Mouse (Mus musculus) small intestine, adult 2 months (tissue): Measurements from ENCODE around the gene Gga2. TPM values are rescaled to one million over a fixed set of nuclear protein-coding genes. Genes with fewer than 3 reads are reported as not detected.

Source experiments
- H3K27ac ChIP-seq: fragments of 200-500 bp; 2 replicates; pipeline ENCODE4 v1.5.1; 2012; ENCODE audit warnings: low read depth, low read length, control low read depth, inconsistent platforms; ENCODE audit not compliant: insufficient read depth
- H3K27me3 ChIP-seq: fragments of 200-500 bp; 2 replicates; pipeline ENCODE4 v1.6.1; 2012; ENCODE audit warnings: mild to moderate bottlenecking, moderate library complexity, low read length, inconsistent platforms; ENCODE audit not compliant: control insufficient read depth, insufficient read depth
- H3K36me3 ChIP-seq: fragments of 200-500 bp; 2 replicates; pipeline ENCODE4 v1.6.1; 2012; ENCODE audit warnings: mild to moderate bottlenecking, low read length, control low read depth, inconsistent platforms; ENCODE audit not compliant: control insufficient read depth, insufficient read depth
- H3K4me1 ChIP-seq: fragments of 200-500 bp; 2 replicates; pipeline ENCODE4 v1.6.1; 2012; ENCODE audit warnings: low read length, inconsistent platforms, mixed read lengths; ENCODE audit not compliant: control insufficient read depth, insufficient read depth, insufficient read length
- H3K4me3 ChIP-seq: fragments of 200-500 bp; 2 replicates; pipeline ENCODE4 v1.5.1; 2012; ENCODE audit warnings: low read depth, mild to moderate bottlenecking, control low read depth, inconsistent platforms, low read length, moderate library complexity
- CTCF ChIP-seq: fragments of 200-500 bp; IDR thresholded peaks from 2 replicates; pipeline ENCODE4 v1.5.1; 2012; ENCODE audit warnings: low read depth, mild to moderate bottlenecking, control low read depth, inconsistent platforms, low read length, moderate library complexity, mixed read lengths; ENCODE audit not compliant: insufficient replicate concordance, insufficient read length; ENCODE audit errors: extremely low read depth
- POLR2A ChIP-seq: fragments of 200-500 bp; IDR thresholded peaks from 2 replicates; pipeline ENCODE4 v1.6.1; 2012; ENCODE audit warnings: low read depth, mild to moderate bottlenecking, control low read depth, inconsistent platforms, low read length, moderate library complexity
- WGBS: fragments of 180-500 bp; shearing (Covaris S2); methylation state at CpG from one replicate; pipeline ENCODE4 v1.1.7; 2018; 5-methylcytosine and 5-hydroxymethylcytosine counted together
- polyA plus RNA-seq: library from polyadenylated mRNA; depleted of rRNA; stranded (reverse); fragments of >200 nt; gene quantifications from 2 replicates; pipeline ENCODE4 v1.2.3, GENCODE M21; 2012; rRNA removed

The Gga2 gene
- 16.0 and 17.4 TPM in 2 replicates for polyA plus RNA-seq

DNA sequence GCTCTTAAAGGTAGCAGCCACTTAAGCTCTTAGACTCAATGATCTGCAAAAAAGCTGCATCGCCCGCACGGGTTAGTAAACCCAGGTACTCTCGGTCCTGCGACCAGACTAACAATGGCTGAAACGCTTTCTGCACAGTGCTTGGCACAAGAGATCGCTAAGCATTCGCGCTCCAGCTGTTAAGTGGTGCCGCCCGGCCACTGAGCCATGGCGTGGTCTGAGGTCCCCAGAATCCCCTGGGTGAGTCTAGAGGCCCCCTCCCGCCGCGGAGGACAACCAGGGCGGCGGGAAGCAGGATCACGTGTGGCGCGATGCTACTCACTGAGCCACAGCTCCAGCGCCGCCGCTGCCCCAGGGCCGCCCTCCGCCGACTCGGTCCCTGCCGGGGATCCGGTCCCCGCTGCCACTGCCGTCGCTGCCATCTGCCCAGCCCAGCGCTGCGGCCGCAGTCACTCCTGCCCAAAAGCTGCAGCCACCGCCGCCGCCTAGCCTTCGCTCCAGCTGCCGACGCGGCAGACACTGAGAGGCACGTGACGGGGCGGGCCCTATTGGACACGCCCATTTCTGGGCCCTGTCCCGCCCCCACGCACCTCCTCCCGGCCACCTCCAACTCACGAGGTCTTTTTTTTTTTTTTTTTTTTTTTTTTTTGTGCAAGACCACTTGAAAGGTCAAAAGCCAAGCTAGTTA, at the start of gene Gga2:
Gene Gga2, minus strand, starts transcription at position 556 of the 688 bp plus-strand sequence.
- H3K4me1 ChIP-seq = no peaks in the 10 kb centered on the region; the same call in 1 of the 2 replicates
- no peaks in the 10 kb centered on the region for H3K36me3 ChIP-seq
- peak within 1 kb of the TSS; percentile 35; the same call in 1 of the 2 replicates for H3K27ac ChIP-seq
- no peaks in the 10 kb centered on the region for H3K27me3 ChIP-seq
- H3K4me3 ChIP-seq = peak within 1 kb of the TSS; percentile 97
- TF ChIP-seq POLR2A (0 out of 2 replicates have a peak, but pooled peaks have one; percentile 16), CTCF (no peak)
- under 1% methylated on average over 50 of the region's 50 CpGs for WGBS

- Histone ChIP-seq H3K4me3 (peak overlapping the region; percentile 97), H3K36me3 (peaks cover 21% of the 10 kb centered on the region), H3K4me1 (peaks cover 10% of the 10 kb centered on the region; the same call in 1 of the 2 replicates), H3K27ac (peak overlapping the region; percentile 77), H3K27me3 (no peaks in the 10 kb centered on the region)
- under 1% methylated on average over 58 of the region's 58 CpGs for WGBS
- no peak for TF ChIP-seq CTCF
- TF ChIP-seq POLR2A = no peak
These were observed 46.7 kb upstream of the Gga2 start for GRCm38 (mm10) chr7:122067517-122068381.

DNA sequence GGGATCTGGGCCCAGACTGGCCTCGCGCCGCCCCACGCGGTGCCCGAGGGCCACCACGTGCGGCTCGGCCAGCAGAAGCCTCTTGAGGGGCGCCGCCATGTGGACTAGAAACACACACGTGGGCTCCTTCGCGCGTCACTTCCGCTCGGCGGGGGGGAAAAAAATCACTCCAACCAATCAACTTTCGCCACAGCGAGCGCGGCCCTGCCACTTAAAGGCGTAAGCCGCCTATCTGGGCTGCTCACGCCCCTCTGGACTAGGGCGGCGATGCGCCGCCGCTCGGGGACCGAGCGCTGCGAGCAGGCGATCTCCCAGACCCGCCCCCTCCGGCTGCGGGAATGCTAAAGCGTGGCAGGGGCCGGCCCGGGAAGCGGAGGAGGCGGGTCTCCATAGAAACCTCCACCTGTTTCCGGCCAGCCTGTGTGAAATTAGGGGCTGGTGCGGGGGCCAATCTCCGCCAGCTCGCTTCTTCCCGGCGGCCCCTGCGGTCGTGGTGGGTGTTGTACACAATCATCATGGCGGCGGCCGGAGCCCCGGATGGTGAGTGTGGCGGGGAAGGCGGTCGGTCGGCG, 46.0 kb upstream of the Gga2 start, which contains the start of the genes Ubfd1 and Ears2:
Gene Ubfd1, plus strand, starts transcription at position 231 of the 572 bp plus-strand sequence.
Gene Ears2, minus strand, starts transcription at position 319 of the 572 bp plus-strand sequence.
- Histone ChIP-seq H3K4me3 (peak within 1 kb of the TSS; percentile 97), H3K36me3 (peaks cover 15% of the 10 kb centered on the region), H3K27me3 (no peaks in the 10 kb centered on the region), H3K27ac (peak within 1 kb of the TSS; percentile 77), H3K4me1 (peaks cover 10% of the 10 kb centered on the region; the same call in 1 of the 2 replicates)
- TF ChIP-seq POLR2A (peak; percentile 44; the same call in 1 of the 2 replicates), CTCF (no peak)
- under 1% methylated on average over 60 of the region's 60 CpGs for WGBS

- H3K4me1 ChIP-seq = peaks cover 10% of the 10 kb centered on the region; the same call in 1 of the 2 replicates
- peak overlapping the region; percentile 97 for H3K4me3 ChIP-seq
- no peaks in the 10 kb centered on the region for H3K27me3 ChIP-seq
- WGBS = 2% methylated on average over 31 of the region's 31 CpGs
- TF ChIP-seq CTCF = no peak
- no peak for TF ChIP-seq POLR2A
- peak overlapping the region; percentile 77 for H3K27ac ChIP-seq
- H3K36me3 ChIP-seq = peaks cover 12% of the 10 kb centered on the region
These were observed 45.3 kb upstream of the Gga2 start for GRCm38 (mm10) chr7:122066102-122066944.

DNA sequence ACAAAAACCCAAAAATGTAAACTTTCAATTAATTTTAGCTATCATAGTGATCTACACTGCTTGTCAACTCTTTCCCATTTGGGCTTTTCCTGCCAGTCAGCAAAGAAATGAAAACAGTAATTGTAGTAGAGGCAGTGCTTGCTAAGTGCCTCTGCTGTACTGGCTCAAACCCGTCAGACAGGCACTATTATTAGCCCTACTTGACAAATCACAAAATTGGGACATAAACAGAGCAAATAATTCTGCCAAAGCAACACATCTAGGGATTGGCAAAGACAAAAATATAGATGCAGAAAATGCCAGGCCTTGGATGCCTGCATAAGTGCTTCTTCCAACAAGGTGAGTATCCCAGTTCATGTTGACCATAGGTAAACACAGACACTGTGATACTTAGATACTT, 44.6 kb upstream of the Gga2 start:
- WGBS = 48% methylated on average over 1 of the region's 1 CpGs
- Histone ChIP-seq H3K36me3 (peaks cover 11% of the 10 kb centered on the region), H3K4me3 (no peak overlapping the region), H3K27me3 (no peaks in the 10 kb centered on the region), H3K4me1 (peaks cover 10% of the 10 kb centered on the region; the same call in 1 of the 2 replicates), H3K27ac (no peak overlapping the region)
- TF ChIP-seq CTCF (no peak), POLR2A (no peak)

GRCm38 (mm10) chr7:122056633-122057032, 35.6 kb upstream of the Gga2 start:
- no peak overlapping the region for H3K27ac ChIP-seq

More at GRCm38 (mm10) chr7:122056633-122057032, 35.6 kb upstream of the Gga2 start:
- 69% methylated on average over 5 of the region's 5 CpGs for WGBS
- H3K4me1 ChIP-seq = peaks cover 3% of the 10 kb centered on the region; the same call in 1 of the 2 replicates
- peaks cover 17% of the 10 kb centered on the region for H3K36me3 ChIP-seq
- no peak overlapping the region for H3K4me3 ChIP-seq
- H3K27me3 ChIP-seq = no peaks in the 10 kb centered on the region
- no peak for TF ChIP-seq POLR2A
- TF ChIP-seq CTCF = no peak
